Mouse (Mus musculus): ENCODE results near the gene Arhgdib.

DNA sequence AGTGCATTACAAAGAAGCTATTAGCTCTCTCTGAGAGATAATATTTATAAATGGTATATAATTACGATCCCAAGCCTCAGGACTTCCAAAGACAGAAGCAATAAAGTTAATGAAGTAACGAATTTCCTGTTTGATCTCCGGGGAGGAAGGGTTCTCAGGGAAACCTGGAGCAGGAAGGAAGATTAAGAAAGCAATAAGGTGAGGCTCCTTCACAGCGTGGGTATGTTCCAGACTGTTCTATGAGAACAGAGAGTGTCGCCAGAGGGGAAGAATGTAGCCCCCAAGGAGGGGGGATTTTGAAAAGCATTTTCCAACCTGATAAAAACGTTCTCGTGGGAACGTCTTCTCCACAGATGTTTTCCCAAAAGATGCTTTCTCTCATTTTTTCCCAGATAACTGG is 48.9 kb upstream of the Arhgdib start:
- TF ChIP-seq POLR2A (IDR thresholded peaks at IDR 0.05; ENCODE audit: borderline replicate concordance, insufficient read depth, low read length) (no peak), CTCF (IDR thresholded peaks at IDR 0.05; ENCODE audit: borderline replicate concordance, insufficient read depth, low read depth, low read length) (no peak)
